Mouse (Mus musculus) urinary bladder, adult 18-20 months (tissue): Measurements from ENCODE around the gene Prx.
A peak's percentile ranks its signal among the peaks of the same experiment; 100 is the strongest.
"Not testable (repeated sequence)": the region's sequence is repeated elsewhere in the genome, so short reads cannot be mapped to it uniquely, and the experiment has no call there.

ENCODE experiments used
- DNase-seq, 2 experiments: peaks; one replicate each; pipeline ENCODE4 v3.0.0; 2022; ENCODE audit warnings: low spot score in 2 of 2, mixed read lengths in 2 of 2

The Prx gene

GRCm38 (mm10) chr7:27483860-27484259, 15.3 kb upstream of the Prx start:
- no peak for DNase-seq

- no peak for DNase-seq
These were observed 12.9 kb upstream of the Prx start for GRCm38 (mm10) chr7:27486102-27486769.

GRCm38 (mm10) chr7:27486770-27487697, 12.1 kb upstream of the Prx start, which contains the start of gene Sertad1:
Sertad1 (plus strand) TSS chr7:27486910.
- peak; percentile 99 to 100 for DNase-seq

- DNase-seq = peak in 1 of 2 experiments; percentile 37
These were observed 11.3 kb upstream of the Prx start for GRCm38 (mm10) chr7:27487740-27488268.

GRCm38 (mm10) chr7:27489270-27489869, 9.8 kb upstream of the Prx start:
- no peak for DNase-seq

GRCm38 (mm10) chr7:27490227-27490542, 8.9 kb upstream of the Prx start:
- no peak for DNase-seq

- DNase-seq = peak; percentile 92 to 95
These were observed 8.4 kb upstream of the Prx start for GRCm38 (mm10) chr7:27490543-27491329.

- no peak for DNase-seq
These were observed 7.3 kb upstream of the Prx start for GRCm38 (mm10) chr7:27491856-27492255.

GRCm38 (mm10) chr7:27493022-27493421, 6.1 kb upstream of the Prx start:
- DNase-seq = no peak

GRCm38 (mm10) chr7:27493450-27493849, 5.7 kb upstream of the Prx start:
- no peak for DNase-seq

GRCm38 (mm10) chr7:27494659-27495367, 4.3 kb upstream of the Prx start:
- DNase-seq = not testable (repeated sequence)

- DNase-seq = no peak
These were observed 2.5 kb downstream of the Prx start for GRCm38 (mm10) chr7:27501620-27502019.

GRCm38 (mm10) chr7:27506765-27507370, 7.7 kb downstream of the Prx start:
- no peak for DNase-seq

GRCm38 (mm10) chr7:27507711-27508647, 8.9 kb downstream of the Prx start:
- DNase-seq = peak; percentile 99 to 100

GRCm38 (mm10) chr7:27508648-27509005, 9.5 kb downstream of the Prx start:
- peak in 1 of 2 experiments; percentile 38 for DNase-seq

- no peak for DNase-seq
These were observed 11.7 kb downstream of the Prx start for GRCm38 (mm10) chr7:27510809-27511208.

GRCm38 (mm10) chr7:27514961-27515360, 15.8 kb downstream of the Prx start:
- DNase-seq = no peak

- DNase-seq = no peak
These were observed 19.2 kb downstream of the Prx start for GRCm38 (mm10) chr7:27518314-27518713.

GRCm38 (mm10) chr7:27520104-27520503, 21.0 kb downstream of the Prx start:
- DNase-seq = no peak
